Mouse (Mus musculus) olfactory bulb, adult 2 months (tissue): ENCODE measurements around the gene Depdc5. TPM values are rescaled to one million over a fixed set of nuclear protein-coding genes. Genes with fewer than 3 reads are reported as not detected.

Source experiments
- H3K27ac ChIP-seq: fragments of 200-500 bp; 2 replicates; pipeline ENCODE4 v1.5.1; 2012; ENCODE audit warnings: low read depth, low read length; ENCODE audit not compliant: insufficient read depth
- H3K4me1 ChIP-seq: fragments of 200-500 bp; 2 replicates; pipeline ENCODE4 v1.6.1; 2012; ENCODE audit warnings: low read length; ENCODE audit not compliant: control insufficient read depth, insufficient read depth
- H3K4me3 ChIP-seq: fragments of 200-500 bp; 2 replicates; pipeline ENCODE4 v1.5.1; 2012; ENCODE audit warnings: mild to moderate bottlenecking, low read depth, low read length, moderate library complexity; ENCODE audit not compliant: insufficient read depth
- CTCF ChIP-seq: fragments of 200-500 bp; IDR thresholded peaks from 2 replicates; pipeline ENCODE4 v1.5.1; 2012; ENCODE audit warnings: low read depth, mild to moderate bottlenecking, low read length, moderate library complexity; ENCODE audit not compliant: insufficient read depth
- POLR2A ChIP-seq: fragments of 200-500 bp; IDR thresholded peaks from 2 replicates; pipeline ENCODE4 v1.6.1; 2012; ENCODE audit warnings: mild to moderate bottlenecking, low read depth, low read length, moderate library complexity; ENCODE audit not compliant: insufficient read depth
- WGBS: fragments of 180-500 bp; shearing (Covaris S2); methylation state at CpG from one replicate; pipeline ENCODE4 v1.1.7; 2018; 5-methylcytosine and 5-hydroxymethylcytosine counted together
- polyA plus RNA-seq: library from polyadenylated mRNA; stranded (reverse); fragments of >200 nt; gene quantifications from 2 replicates; pipeline ENCODE4 v1.2.4, GENCODE M21; 2012; ENCODE audit warnings: low replicate concordance; ENCODE audit not compliant: missing spikeins, insufficient read depth, insufficient read length

Depdc5 gene
- polyA plus RNA-seq, 1 experiment: 384 TPM

DNA sequence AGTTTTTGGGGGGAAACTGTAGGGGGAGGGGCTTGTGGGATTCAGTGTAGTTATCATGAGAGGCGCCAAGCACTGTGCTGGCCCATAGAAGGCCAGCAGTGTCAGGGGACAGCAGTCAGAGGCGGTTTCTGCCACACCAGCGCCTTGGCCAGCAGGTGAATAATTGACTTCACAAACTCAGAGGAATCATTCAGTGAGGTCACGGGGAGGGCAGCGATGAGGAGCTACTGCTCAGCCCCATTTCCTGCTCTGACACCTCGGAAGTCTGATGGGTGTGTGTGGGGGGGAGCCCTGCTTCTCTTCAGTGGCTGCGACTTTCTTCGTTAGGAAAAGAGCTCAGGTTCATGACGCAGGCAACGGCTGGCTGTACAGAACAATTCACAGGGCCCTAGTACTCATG, 179.9 kb downstream of the Depdc5 start:
- no peak overlapping the region for H3K27ac ChIP-seq
- 85% methylated on average over 10 of the region's 10 CpGs for WGBS
- H3K4me3 ChIP-seq: no peak overlapping the region
- H3K4me1 ChIP-seq: no peaks in the 10 kb centered on the region
- TF ChIP-seq POLR2A (no peak), CTCF (no peak)

Other genes with a start within 250 kb of the Depdc5 start
- gene Pisd, start 78.1 kb upstream of the Depdc5 start, polyA plus RNA-seq: not detected in 2 replicates
- not detected in 2 replicates for gene Gm20671, start 36.6 kb upstream of the Depdc5 start, polyA plus RNA-seq
- gene Prr14l, start 9.4 kb upstream of the Depdc5 start, polyA plus RNA-seq: not detected in 2 replicates
- 1,490 TPM in 1 of 2 replicates, not detected in the other for gene Ywhah, start 155.1 kb downstream of the Depdc5 start, polyA plus RNA-seq
- not detected in 2 replicates for gene Slc5a1, start 240.5 kb downstream of the Depdc5 start, polyA plus RNA-seq